ENCODE assay signal across 9 mouse cellular contexts in genomic region chr2:63503939-63504338, GRCm38 (mm10).
DNase-seq lines count a peak whose midpoint lies in the region; ATAC-seq lines count a peak whose summit lies in the region.
"Had no signal": no experiment of that assay in that cellular context is flagged by ENCODE, and none has a peak within 500 bp of the region (broad histone marks: within the 10 kb centered on the region; RNA-seq: fewer than 3 reads in every experiment).

No protein-coding gene starts in this region.

- 9% methylated on average over 3 of the region's 3 CpGs for WGBS in hindbrain, embryonic 10.5 days
- 11% methylated on average over 3 of the region's 3 CpGs for WGBS in hindbrain, embryonic 12.5 days

- H3K9me3 ChIP-seq in hindbrain, embryonic 10.5 days: no peaks in the 10 kb centered on the region
- no peaks in the 10 kb centered on the region for H3K9me3 ChIP-seq in hindbrain, embryonic 12.5 days (replicated peaks)
- H3K9me3 ChIP-seq: embryonic facial prominence, embryonic 12.5 days; limb, embryonic 13.5 days had no signal

- H3K9ac ChIP-seq in hindbrain, embryonic 12.5 days: no peak overlapping the region
- H3K9ac ChIP-seq: embryonic facial prominence, embryonic 12.5 days; limb, embryonic 13.5 days had no signal

- H3K4me3 ChIP-seq in hindbrain, embryonic 10.5 days: no peak overlapping the region
- no peak overlapping the region for H3K4me3 ChIP-seq in hindbrain, embryonic 12.5 days
- H3K4me3 ChIP-seq: embryonic facial prominence, embryonic 12.5 days; limb, embryonic 13.5 days had no signal

- peak; percentile 3 for DNase-seq in hindbrain, embryonic 10.5 days (ENCODE audit: low spot score)
- peak; percentile 14 for DNase-seq in urinary bladder, postnatal 25 days (ENCODE audit: low spot score)
- DNase-seq in urinary bladder, postnatal 10 days (ENCODE audit: low spot score): no peak
- DNase-seq in fibroblast of lung, adult 2 months (ENCODE audit: low read depth): peak; percentile 19
- no peak for DNase-seq in B cell, adult 2 months

- H3K4me2 ChIP-seq in hindbrain, embryonic 12.5 days (replicated peaks): no peak overlapping the region
- H3K4me2 ChIP-seq: embryonic facial prominence, embryonic 12.5 days; limb, embryonic 13.5 days had no signal

- H3K4me1 ChIP-seq in hindbrain, embryonic 10.5 days (replicated peaks): no peaks in the 10 kb centered on the region
- no peaks in the 10 kb centered on the region for H3K4me1 ChIP-seq in hindbrain, embryonic 12.5 days
- H3K4me1 ChIP-seq: embryonic facial prominence, embryonic 12.5 days; limb, embryonic 13.5 days had no signal

- ATAC-seq in hindbrain, embryonic 12.5 days (ENCODE audit: low FRiP score): no peak
- no peak for ATAC-seq in activated CD4-positive, CD25-positive, alpha-beta regulatory T cell, adult 4 months

- no peak overlapping the region for H3K27ac ChIP-seq in hindbrain, embryonic 10.5 days
- H3K27ac ChIP-seq in hindbrain, embryonic 12.5 days: no peak overlapping the region
- H3K27ac ChIP-seq: embryonic facial prominence, embryonic 12.5 days; limb, embryonic 13.5 days had no signal

- no peaks in the 10 kb centered on the region for H3K27me3 ChIP-seq in hindbrain, embryonic 10.5 days (ENCODE audit: insufficient read depth, poor library complexity, severe bottlenecking)
- H3K27me3 ChIP-seq in hindbrain, embryonic 12.5 days: no peaks in the 10 kb centered on the region
- H3K27me3 ChIP-seq: embryonic facial prominence, embryonic 12.5 days; limb, embryonic 13.5 days had no signal

- H3K36me3 ChIP-seq in hindbrain, embryonic 10.5 days: no peaks in the 10 kb centered on the region
- H3K36me3 ChIP-seq in hindbrain, embryonic 12.5 days: no peaks in the 10 kb centered on the region
- H3K36me3 ChIP-seq: embryonic facial prominence, embryonic 12.5 days; limb, embryonic 13.5 days had no signal

Comparison
In these comparisons a context has a peak if more than half of its experiments do, and no peak if none do; other contexts are left out.
1. DNase-seq: peak in hindbrain, embryonic 10.5 days (single experiment), urinary bladder, postnatal 25 days (single experiment) and fibroblast of lung, adult 2 months (single experiment); none in urinary bladder, postnatal 10 days (single experiment) and B cell, adult 2 months (0 of 2).